Mouse (Mus musculus) embryonic facial prominence, embryonic 15.5 days (tissue): ENCODE results near the gene Traf5. TPM values are rescaled to one million over a fixed set of nuclear protein-coding genes. Genes with fewer than 3 reads are reported as not detected.

ENCODE experiments used
- ATAC-seq: fragments of 200-750 bp; cut with Nextera tagmentation; 2 replicates; pipeline ENCODE4 v1.8.0; 2017; ENCODE audit warnings: low read depth, moderate TSS enrichment; ENCODE audit not compliant: insufficient number of reproducible peaks, low FRiP score, low TSS enrichment
- H3K27ac ChIP-seq: fragments of 300-500 bp; sonication (generic); replicated peaks from 2 replicates; pipeline ENCODE4 v1.5.1; 2015; ENCODE audit warnings: mild to moderate bottlenecking, inconsistent platforms
- H3K27me3 ChIP-seq: fragments of 300-500 bp; sonication (generic); 2 replicates; pipeline ENCODE4 v1.6.1; 2015; ENCODE audit warnings: inconsistent platforms
- H3K36me3 ChIP-seq: fragments of 300-500 bp; sonication (generic); 2 replicates; pipeline ENCODE4 v1.6.1; 2015; ENCODE audit warnings: mild to moderate bottlenecking, inconsistent platforms
- H3K4me1 ChIP-seq: fragments of 300-500 bp; sonication (generic); 2 replicates; pipeline ENCODE4 v1.6.1; 2015; ENCODE audit warnings: inconsistent platforms
- H3K4me2 ChIP-seq: fragments of 300-500 bp; sonication (generic); replicated peaks from 2 replicates; pipeline ENCODE4 v1.6.1; 2015; ENCODE audit warnings: mild to moderate bottlenecking, inconsistent platforms
- H3K4me3 ChIP-seq: fragments of 300-500 bp; sonication (generic); replicated peaks from 2 replicates; pipeline ENCODE4 v1.5.1; 2015; ENCODE audit warnings: mild to moderate bottlenecking, inconsistent platforms
- H3K9ac ChIP-seq: fragments of 300-500 bp; sonication (generic); 2 replicates; pipeline ENCODE4 v1.6.1; 2015; ENCODE audit warnings: inconsistent platforms
- H3K9me3 ChIP-seq: fragments of 300-500 bp; sonication (generic); replicated peaks from 2 replicates; pipeline ENCODE4 v1.6.1; 2016; ENCODE audit warnings: inconsistent platforms
- WGBS: fragments of 180-500 bp; shearing (Covaris S2); methylation state at CpG from one replicate; pipeline ENCODE4 v1.1.7; 2015; 5-methylcytosine and 5-hydroxymethylcytosine counted together
- polyA plus RNA-seq: library from polyadenylated mRNA; unstranded; fragments of >200 nt; fragmentation: Nextera tagmentation; extraction: Ambion mirVana; gene quantifications from 2 replicates; pipeline ENCODE4 v1.2.1, GENCODE M21; 2015

Traf5 gene
- polyA plus RNA-seq, 1 experiment from 2014 or later, result 26.9 TPM

- Histone ChIP-seq H3K36me3 (no peaks in the 10 kb centered on the region), H3K4me3 (no peak overlapping the region), H3K4me2 (no peak overlapping the region), H3K9me3 (no peaks in the 10 kb centered on the region), H3K4me1 (peaks cover 29% of the 10 kb centered on the region), H3K9ac (no peak overlapping the region), H3K27ac (no peak overlapping the region), H3K27me3 (no peaks in the 10 kb centered on the region)
- no peak for ATAC-seq
- 72% methylated on average over 4 of the region's 4 CpGs for WGBS
Observed at GRCm38 (mm10) chr1:192076101-192076500, 16.3 kb downstream of the Traf5 start.

GRCm38 (mm10) chr1:192074824-192075223 lies 17.5 kb downstream of the Traf5 start:
- no peaks in the 10 kb centered on the region for H3K27me3 ChIP-seq
- no peak overlapping the region for H3K9ac ChIP-seq
- 0 out of 2 replicates have a peak overlapping the region, but pooled peaks have one; percentile 5 for H3K27ac ChIP-seq
- H3K36me3 ChIP-seq, result no peaks in the 10 kb centered on the region
- no peak overlapping the region for H3K4me3 ChIP-seq
- peaks cover 42% of the 10 kb centered on the region for H3K4me1 ChIP-seq
- H3K4me2 ChIP-seq, result no peak overlapping the region
- 80% methylated on average over 1 of the region's 1 CpGs for WGBS
- ATAC-seq, result no peak
- no peaks in the 10 kb centered on the region for H3K9me3 ChIP-seq

GRCm38 (mm10) chr1:192072426-192072825 lies 19.9 kb downstream of the Traf5 start:
- 0 out of 2 replicates have a peak, but pooled peaks cover 6% of the 10 kb centered on the region for H3K36me3 ChIP-seq
- WGBS, result 58% methylated on average over 1 of the region's 1 CpGs
- no peak overlapping the region for H3K4me3 ChIP-seq
- no peaks in the 10 kb centered on the region for H3K9me3 ChIP-seq
- no peak overlapping the region for H3K9ac ChIP-seq
- H3K27me3 ChIP-seq, result no peaks in the 10 kb centered on the region
- ATAC-seq, result no peak
- H3K4me1 ChIP-seq, result peaks cover 41% of the 10 kb centered on the region
- no peak overlapping the region for H3K4me2 ChIP-seq
- no peak overlapping the region for H3K27ac ChIP-seq

- no peaks in the 10 kb centered on the region for H3K27me3 ChIP-seq
- peaks cover 23% of the 10 kb centered on the region for H3K36me3 ChIP-seq
- H3K4me1 ChIP-seq, result peaks cover 36% of the 10 kb centered on the region
- 40% methylated on average over 3 of the region's 3 CpGs for WGBS
- 0 out of 2 replicates have a peak, but pooled peaks have one; percentile 5 for ATAC-seq
- H3K4me3 ChIP-seq, result no peak overlapping the region
- no peaks in the 10 kb centered on the region for H3K9me3 ChIP-seq
- no peak overlapping the region for H3K9ac ChIP-seq
- peak overlapping the region; percentile 24; the same call in 1 of the 2 replicates for H3K27ac ChIP-seq
- peak overlapping the region; percentile 37; the same call in 1 of the 2 replicates for H3K4me2 ChIP-seq
Observed at GRCm38 (mm10) chr1:192070618-192071051, 21.7 kb downstream of the Traf5 start.

- peak overlapping the region; percentile 24; the same call in 1 of the 2 replicates for H3K27ac ChIP-seq
- H3K27me3 ChIP-seq, result no peaks in the 10 kb centered on the region
- peak overlapping the region; percentile 37; the same call in 1 of the 2 replicates for H3K4me2 ChIP-seq
- H3K9me3 ChIP-seq, result no peaks in the 10 kb centered on the region
- peak; percentile 70; the same call in 1 of the 2 replicates for ATAC-seq
- no peak overlapping the region for H3K4me3 ChIP-seq
- 30% methylated on average over 13 of the region's 13 CpGs for WGBS
- H3K9ac ChIP-seq, result no peak overlapping the region
- peaks cover 29% of the 10 kb centered on the region for H3K36me3 ChIP-seq
- peaks cover 36% of the 10 kb centered on the region for H3K4me1 ChIP-seq
Observed at GRCm38 (mm10) chr1:192069971-192070591, 22.3 kb downstream of the Traf5 start.

GRCm38 (mm10) chr1:192068188-192068587 lies 24.2 kb downstream of the Traf5 start:
- Histone ChIP-seq H3K27ac (no peak overlapping the region), H3K4me2 (no peak overlapping the region), H3K36me3 (peaks cover 47% of the 10 kb centered on the region), H3K9ac (no peak overlapping the region), H3K9me3 (no peaks in the 10 kb centered on the region), H3K27me3 (no peaks in the 10 kb centered on the region), H3K4me3 (no peak overlapping the region), H3K4me1 (peaks cover 29% of the 10 kb centered on the region)
- 72% methylated on average over 2 of the region's 2 CpGs for WGBS
- no peak for ATAC-seq

GRCm38 (mm10) chr1:192066956-192067355 lies 25.4 kb downstream of the Traf5 start:
- no peaks in the 10 kb centered on the region for H3K9me3 ChIP-seq
- H3K27ac ChIP-seq, result no peak overlapping the region
- peaks cover 51% of the 10 kb centered on the region for H3K36me3 ChIP-seq
- H3K27me3 ChIP-seq, result no peaks in the 10 kb centered on the region
- WGBS, result 95% methylated on average over 3 of the region's 3 CpGs
- H3K4me2 ChIP-seq, result no peak overlapping the region
- no peak overlapping the region for H3K9ac ChIP-seq
- peaks cover 23% of the 10 kb centered on the region for H3K4me1 ChIP-seq
- ATAC-seq, result no peak
- no peak overlapping the region for H3K4me3 ChIP-seq

- Histone ChIP-seq H3K36me3 (peaks cover 60% of the 10 kb centered on the region), H3K27ac (no peak overlapping the region), H3K9me3 (no peaks in the 10 kb centered on the region), H3K27me3 (no peaks in the 10 kb centered on the region), H3K9ac (no peak overlapping the region), H3K4me3 (no peak overlapping the region), H3K4me1 (0 out of 2 replicates have a peak, but pooled peaks cover 4% of the 10 kb centered on the region), H3K4me2 (no peak overlapping the region)
- WGBS, result 92% methylated on average over 8 of the region's 8 CpGs
- ATAC-seq, result no peak
Observed at GRCm38 (mm10) chr1:192063209-192063946, 29.0 kb downstream of the Traf5 start.

- Histone ChIP-seq H3K4me1 (0 out of 2 replicates have a peak, but pooled peaks cover 4% of the 10 kb centered on the region), H3K27ac (no peak overlapping the region), H3K9ac (no peak overlapping the region), H3K4me3 (no peak overlapping the region), H3K36me3 (peaks cover 62% of the 10 kb centered on the region), H3K9me3 (no peaks in the 10 kb centered on the region), H3K4me2 (no peak overlapping the region), H3K27me3 (no peaks in the 10 kb centered on the region)
- ATAC-seq, result no peak
- WGBS, result 83% methylated on average over 14 of the region's 14 CpGs
Observed at GRCm38 (mm10) chr1:192062682-192063081, 29.7 kb downstream of the Traf5 start.

GRCm38 (mm10) chr1:192061666-192062306 lies 30.6 kb downstream of the Traf5 start:
- peak; percentile 65; the same call in 1 of the 2 replicates for ATAC-seq
- Histone ChIP-seq H3K9me3 (no peaks in the 10 kb centered on the region), H3K27me3 (no peaks in the 10 kb centered on the region), H3K4me3 (no peak overlapping the region), H3K4me2 (no peak overlapping the region), H3K27ac (no peak overlapping the region; the same call in 1 of the 2 replicates), H3K9ac (no peak overlapping the region), H3K36me3 (peaks cover 59% of the 10 kb centered on the region), H3K4me1 (0 out of 2 replicates have a peak, but pooled peaks cover 4% of the 10 kb centered on the region)
- 40% methylated on average over 4 of the region's 4 CpGs for WGBS

GRCm38 (mm10) chr1:192058911-192059310 lies 33.4 kb downstream of the Traf5 start:
- Histone ChIP-seq H3K36me3 (peaks cover 38% of the 10 kb centered on the region), H3K27me3 (no peaks in the 10 kb centered on the region), H3K4me1 (peaks cover 15% of the 10 kb centered on the region)

More at GRCm38 (mm10) chr1:192058911-192059310, 33.4 kb downstream of the Traf5 start:
- no peak overlapping the region for H3K4me2 ChIP-seq
- H3K27ac ChIP-seq, result no peak overlapping the region
- no peak overlapping the region for H3K9ac ChIP-seq
- no peak overlapping the region for H3K4me3 ChIP-seq
- no peak for ATAC-seq
- no peaks in the 10 kb centered on the region for H3K9me3 ChIP-seq
- WGBS, result 86% methylated on average over 10 of the region's 10 CpGs
